Mouse (Mus musculus) kidney, adult 8-10 months (tissue): ENCODE results near the gene Parp11.

Experiments used
- DNase-seq, 2 experiments: peaks; one replicate each; pipeline ENCODE4 v3.0.0; 2022

The Parp11 gene

DNA sequence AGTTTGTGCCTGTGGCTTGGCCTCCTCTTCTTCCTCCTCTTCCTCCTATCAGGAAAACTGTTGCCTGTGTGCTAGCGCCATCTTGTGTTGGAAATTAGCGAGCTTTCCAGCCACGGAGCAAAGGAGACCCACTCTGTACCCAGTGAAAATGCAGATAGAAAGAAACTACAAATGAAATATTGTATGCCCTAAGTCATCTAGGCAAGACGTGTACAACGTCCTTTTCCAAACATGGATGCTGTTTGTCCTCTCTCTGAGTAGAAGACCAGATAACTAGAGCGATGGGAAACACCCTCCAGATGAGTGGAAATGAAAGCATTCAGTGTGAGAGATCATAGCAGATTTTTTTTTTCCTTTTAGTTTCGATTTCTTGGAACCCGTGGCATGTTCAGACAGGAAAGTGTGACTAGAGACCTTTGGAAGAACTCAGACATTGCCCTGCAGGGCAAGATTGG is at the start of gene Parp11:
Gene Parp11, plus strand, starts transcription at position 405 of the 455 bp plus-strand sequence.
- DNase-seq = peak; percentile 38 to 67

DNA sequence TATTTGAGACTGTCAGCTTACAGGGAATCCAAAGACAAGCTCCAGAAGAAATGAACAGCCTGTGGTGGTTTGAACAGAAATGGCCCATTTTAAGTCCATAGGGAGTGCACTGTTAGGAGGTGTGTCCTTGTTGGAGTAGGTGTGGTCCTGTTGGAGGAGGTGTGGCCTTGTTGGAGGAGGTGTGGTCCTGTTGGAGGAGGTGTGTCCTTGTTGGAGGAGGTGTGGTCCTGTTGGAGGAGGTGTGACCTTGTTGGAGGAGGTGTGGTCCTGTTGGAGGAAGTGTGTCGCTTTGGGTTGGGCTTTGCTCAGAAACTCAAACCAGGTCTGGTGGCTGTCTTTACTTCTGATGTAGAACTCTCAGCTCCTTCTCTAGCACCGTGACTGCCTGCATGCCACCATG is 48.6 kb upstream of the Parp11 start:
- no peak for DNase-seq

DNA sequence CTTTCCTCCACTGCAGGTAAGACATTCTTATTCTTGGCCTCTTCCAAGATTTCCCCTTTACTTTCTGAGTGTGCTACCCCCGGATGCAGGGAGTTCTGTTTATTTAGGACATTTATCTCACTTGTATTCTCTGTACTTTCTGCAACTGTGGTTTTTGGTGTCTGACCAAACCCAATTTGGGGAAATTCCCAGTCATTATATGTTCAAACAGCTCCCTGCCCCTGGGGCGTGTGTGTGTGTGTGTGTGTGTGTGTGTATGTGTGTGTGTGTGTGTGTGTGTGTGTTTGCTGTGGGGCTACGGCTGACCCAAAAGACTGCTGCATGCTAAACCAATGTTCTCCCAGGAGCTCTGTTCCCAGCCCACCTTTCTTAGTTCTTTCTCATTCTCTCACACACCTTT is 45.2 kb upstream of the Parp11 start:
- no peak for DNase-seq

DNA sequence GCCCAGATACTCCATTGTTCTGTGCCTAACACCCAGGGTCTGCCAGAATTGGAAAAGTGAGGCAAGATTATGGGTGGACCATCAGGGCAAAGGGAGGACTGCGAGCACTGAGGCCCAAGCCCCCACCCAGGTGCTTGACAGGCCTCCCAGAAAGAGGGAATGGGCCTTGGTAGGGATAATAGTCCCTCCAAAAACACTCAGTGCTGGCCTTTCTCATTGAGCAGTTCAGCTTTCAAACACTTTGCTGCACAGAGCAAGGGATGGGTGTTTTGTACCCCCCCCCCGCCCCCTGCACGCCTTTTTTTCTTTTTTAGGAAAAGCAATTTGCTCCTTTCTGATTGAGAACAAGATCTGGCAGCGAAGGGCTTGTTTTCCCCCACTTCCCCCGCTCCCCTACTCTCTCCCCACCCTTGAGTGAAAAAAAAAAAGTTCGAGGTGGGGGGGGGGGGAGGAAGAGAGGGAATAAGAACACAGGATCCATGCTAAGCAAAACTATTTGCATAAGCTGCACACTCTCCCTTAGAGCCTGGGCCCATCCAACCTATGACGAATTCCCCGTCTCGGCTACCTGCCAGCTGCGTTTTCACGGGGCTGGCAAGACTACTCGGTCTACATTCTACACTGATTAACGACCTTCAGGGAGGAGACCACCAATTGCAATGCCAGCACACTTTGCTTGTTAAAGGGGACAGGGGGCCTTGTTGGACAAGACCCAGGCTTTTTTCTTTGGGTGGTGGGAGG is 42.4 kb upstream of the Parp11 start:
- DNase-seq = no peak

DNA sequence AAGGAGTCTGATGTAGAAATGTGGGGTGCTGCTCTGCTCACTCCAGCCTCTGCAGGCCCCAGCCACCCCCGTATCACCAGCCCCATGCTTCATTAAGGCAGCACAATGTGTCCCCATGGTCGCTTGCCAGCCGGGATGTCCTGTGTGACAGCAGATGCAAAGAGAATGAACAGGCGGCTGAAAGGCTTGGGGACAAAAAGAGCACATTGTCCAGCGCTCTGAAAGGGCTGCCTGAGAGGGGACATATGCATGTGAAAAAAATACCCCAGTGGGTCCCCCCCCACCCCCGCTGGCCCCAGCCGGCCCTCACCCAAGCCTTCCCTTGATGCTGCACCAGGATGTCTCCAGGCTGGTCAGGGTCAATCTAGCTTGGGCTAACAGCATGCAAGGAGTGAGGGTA is 41.0 kb upstream of the Parp11 start:
- DNase-seq = no peak

DNA sequence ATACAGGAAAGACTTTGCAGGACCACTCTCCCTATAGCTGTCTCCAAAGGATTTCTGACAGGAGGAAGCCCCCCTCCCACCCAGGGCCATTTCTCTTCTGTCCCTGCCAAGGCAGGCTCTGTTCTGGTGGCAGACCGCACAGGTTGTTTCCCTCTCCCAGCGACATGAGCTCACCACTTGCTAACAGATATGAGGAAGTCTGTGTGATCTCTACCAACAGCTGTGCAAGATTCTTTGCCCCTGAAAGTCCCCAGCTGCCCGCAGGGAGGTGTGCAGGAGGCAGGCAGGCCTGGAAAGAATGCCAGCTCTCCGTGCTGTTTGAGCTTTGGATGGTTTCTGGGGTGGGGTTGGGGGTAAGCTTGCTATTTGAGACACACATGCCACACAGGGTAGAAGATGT is 38.9 kb upstream of the Parp11 start:
- DNase-seq = no peak

DNA sequence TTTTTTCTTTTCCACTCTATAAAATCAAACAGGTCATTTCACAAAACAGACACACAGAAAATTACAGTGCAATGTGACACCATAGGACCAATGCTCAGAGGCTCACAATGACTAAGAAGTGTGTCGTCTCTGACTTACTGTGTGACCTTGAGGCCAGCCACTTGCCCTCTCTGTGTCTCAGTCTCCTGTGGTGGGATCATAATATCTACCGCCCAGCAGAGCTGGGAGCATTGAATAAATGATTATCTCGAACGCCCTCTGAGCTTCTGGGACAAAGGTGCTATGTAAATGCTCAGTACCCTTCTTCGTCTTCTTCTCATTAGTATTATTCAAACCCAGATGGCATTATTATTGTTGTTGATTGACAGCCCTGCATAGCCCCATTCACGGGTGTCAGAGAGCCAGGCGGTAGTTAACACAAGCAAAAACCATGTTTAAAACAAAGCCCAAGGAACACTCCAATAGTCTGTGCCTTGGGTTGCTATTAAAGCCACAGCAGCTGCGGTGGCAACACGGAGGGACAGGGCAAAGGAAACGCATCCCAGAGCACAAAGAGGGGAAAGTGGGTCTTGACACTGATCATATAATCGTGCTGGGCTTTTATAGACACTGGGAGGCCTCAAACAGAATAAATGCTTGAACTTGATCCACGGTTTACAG is 29.0 kb upstream of the Parp11 start:
- DNase-seq = no peak

DNA sequence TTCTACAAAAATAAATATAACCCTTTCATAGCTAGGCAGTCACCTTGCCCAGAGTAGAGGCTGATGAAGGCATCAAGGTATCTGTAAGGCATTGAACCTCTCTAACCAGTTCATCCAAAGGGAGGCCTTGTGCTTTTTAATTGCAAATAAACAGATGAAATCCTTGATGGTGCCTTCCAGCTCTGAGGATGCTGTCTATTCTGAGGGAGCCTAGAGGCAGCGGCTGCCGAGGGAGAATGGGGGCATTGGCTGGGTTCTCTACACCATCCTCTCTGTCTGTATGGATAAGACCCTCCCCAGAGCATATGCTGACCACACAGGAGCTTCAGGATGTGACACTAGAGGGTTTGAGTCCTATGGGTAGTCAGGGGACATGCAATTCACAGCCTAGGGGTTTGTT is 28.3 kb upstream of the Parp11 start:
- no peak for DNase-seq

DNA sequence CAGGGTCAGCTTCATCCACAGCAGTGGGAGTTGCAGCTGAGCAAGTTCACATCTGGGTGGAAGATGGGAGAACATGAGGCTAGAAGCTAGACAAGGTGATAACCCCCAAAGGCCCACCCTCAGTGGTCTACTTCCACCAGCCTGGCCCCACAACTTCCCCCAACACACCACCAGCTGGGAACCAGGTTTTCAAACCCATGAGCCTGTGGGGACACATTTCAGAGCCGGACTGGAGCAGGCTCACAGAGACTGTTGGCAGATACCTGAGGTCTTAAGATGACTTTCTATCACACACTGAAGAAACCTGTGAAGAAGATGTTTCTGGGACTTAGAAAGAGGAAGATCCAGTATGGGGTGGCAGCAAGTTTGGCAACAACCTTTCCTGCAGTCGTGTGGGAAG is 26.5 kb upstream of the Parp11 start:
- DNase-seq = no peak

DNA sequence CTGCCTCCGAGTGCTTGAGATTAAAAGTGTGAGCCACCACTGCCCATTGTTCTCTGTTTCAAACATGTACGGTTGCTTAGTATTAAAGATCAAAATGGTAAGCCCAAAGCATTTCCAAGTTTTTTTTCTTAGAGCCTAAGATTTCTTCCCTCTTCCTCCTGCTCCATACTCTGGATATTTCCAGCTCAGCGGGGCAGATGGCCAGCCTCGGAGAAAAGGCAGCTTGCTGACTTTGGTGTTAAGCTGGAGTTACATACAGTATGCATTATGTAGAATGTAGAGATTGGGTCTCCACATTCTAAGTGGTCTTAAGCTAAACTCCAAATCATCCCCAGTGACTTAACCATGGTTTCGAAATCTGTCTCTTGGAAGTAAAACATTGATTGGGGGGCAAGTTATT is 21.5 kb upstream of the Parp11 start:
- DNase-seq = no peak

DNA sequence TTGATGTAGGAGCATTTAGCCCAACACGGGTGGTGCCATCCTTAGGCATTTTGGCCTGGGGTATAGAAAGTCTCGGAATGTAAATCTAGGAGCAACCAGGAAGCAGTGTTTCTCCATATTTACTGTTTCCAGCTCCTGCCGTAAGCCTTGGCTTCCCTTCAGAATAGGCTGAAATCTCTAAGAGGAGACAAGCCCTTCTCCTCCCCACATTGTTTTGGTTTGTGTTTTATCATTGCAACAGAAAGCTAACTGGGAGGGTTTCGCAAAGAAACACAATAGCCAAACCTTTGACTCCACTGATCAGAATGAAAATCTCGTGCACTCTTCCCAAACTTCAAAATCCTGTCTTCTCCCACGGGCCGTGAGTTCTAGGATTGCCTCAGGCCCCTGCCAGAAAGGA is 15.9 kb upstream of the Parp11 start:
- DNase-seq = no peak

DNA sequence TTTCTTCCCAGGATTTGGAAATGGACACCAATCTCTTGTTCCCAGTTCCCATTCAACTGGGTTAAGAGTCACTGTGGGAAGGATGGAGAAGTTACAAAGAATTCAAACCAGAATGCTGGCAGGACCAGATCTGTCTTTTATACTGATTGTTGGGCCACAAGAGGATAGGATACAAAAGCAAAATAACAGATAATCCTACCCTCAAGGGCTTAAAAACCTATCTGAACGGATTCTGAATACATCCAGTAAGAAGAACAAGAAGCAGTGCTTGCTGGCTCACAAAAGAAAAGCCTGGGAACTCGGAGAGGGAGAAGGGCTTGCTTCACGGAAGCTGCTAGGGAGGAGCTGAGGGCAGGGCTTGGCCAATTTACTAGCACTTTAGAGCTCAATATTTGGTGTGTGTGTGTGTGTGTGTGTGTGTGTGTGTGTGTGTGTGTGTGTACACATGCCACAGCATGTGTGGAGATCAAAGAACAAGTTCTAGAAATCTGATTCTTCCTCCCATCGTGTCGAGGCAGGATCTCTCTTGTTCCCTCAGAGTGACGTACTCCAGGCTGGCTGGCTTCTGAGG is 15.4 kb upstream of the Parp11 start:
- DNase-seq = no peak

DNA sequence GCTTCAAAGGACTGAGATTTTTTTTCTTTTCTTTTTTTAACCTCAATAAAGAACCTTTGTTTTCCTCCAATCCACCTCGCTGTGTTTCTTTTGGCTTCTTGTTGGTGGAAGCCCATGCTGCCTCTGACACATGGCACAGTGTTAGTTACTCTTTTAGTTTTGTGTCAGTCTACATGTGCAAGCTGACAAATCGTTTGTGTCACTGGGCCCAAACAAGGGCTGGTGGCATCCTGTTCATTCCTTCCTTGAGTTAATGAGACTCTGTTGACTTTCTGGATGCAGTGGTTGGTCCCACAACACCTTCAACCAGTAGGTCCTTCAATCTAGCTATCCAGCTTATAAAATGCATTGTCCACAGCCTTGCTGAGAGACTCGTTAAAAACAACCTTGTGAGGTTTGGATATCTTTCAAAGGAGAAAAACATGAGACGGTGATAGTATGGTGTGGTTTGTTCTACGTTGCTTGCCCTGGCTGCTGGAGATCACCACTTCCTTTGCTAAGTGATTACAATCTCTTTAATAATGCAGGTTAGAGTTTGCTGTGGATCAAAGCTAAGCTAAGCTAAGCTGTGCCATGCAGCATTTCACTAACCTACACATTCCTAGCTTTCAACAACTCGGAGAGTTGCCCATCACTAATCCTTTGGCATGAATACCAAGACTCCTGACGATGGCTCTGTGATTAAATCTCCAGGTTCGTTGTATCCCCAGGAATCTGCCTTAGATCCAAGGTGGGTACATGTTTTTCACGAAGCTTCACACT is 12.6 kb upstream of the Parp11 start:
- DNase-seq = no peak

DNA sequence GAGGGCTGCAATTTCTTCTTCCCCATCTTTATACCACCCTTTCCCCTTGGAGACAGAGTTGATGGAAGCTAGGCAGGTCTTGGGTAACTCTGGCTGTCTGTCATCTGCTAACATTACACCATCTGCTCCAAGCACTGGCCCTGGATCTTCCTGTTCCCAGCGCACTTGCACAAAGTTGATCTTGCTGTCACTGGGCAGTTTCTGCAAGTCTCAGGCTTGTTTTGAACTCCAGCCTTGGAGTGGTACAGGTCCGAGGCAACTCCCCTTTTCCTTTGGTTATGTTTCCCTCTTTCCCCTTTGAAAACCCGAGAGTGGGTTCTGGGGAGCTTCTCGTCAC is 12.0 kb upstream of the Parp11 start:
- no peak for DNase-seq

DNA sequence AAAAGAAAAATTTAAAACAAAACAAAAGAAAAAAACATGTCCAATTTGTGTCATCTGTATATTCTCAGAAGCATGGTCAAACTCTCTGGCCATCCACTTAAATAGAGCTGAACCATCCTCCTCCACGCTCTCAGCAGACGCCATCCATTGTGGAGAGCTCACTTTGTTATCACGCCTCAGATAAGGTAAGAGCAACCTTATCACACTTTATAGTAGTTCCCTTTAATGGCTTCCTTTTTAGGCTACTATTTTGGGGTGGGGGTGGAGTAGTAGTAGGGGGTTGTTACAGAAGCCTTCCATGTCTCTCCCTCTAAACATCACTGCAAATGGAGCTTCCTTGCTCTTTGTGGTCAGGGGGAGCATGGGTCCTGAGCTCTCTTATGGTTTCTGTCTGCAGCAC is 7.6 kb upstream of the Parp11 start:
- DNase-seq = no peak

DNA sequence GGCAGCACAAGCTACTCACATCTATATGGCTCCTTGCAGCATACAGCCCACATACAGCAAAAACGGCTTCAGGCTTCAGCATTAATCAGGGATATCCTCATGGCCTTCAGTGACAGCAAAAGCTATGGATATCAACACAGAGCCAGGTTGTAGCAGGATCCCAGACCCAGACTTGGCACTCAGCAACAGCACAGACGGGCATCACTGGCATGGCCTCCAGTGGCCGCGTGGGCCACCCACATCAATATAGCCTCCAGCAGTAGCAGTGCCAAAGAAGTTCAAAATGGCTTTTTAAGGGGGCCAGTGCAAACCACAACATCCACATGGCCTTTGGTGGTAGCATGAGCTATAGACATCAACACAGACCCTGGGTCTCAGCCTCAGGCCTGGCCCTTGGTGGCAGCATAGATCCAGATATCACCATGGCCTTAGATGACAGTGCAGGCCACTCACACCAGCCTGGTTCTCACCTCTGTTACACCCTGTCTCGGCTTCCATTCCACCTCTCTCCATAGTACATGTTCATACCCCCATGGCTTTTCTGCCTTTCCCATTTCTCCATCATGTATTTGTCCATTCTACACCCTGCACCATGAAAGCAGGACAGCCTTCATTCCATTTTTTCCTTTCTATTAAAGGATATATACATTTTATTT is 7.0 kb upstream of the Parp11 start:
- DNase-seq = no peak

DNA sequence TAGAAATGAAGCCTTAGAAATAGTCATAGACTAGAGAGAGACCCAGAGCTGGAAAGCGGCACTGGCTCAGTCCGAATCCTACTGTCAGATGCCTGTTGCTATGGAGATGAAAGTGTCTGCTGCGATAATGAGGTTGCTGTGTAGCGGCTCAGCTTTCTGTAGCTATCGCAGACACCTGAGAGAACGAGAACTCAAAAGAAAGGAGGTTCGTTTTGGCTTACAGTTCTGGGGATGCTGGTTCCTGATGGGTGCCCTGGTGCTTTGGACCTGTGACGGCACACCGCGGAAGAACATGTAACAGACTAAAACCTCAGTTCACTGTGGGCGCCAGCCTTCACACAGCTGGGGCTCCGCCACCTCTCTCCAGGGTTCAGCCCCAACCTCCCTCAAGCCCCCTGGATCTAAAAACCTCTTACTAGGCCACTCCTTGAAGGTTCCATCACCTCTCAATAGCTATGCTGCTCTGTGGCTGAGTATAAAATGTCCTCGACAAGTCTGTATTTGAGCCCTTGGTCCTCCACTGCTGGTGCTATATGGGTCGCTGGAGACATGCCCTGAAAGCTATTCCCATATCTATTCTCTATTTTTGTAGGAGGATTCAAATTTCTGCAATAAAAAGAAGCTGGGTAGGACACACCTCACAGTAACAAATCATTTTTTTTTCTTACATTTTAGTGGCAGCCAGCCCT is 6.1 kb upstream of the Parp11 start:
- DNase-seq = no peak

DNA sequence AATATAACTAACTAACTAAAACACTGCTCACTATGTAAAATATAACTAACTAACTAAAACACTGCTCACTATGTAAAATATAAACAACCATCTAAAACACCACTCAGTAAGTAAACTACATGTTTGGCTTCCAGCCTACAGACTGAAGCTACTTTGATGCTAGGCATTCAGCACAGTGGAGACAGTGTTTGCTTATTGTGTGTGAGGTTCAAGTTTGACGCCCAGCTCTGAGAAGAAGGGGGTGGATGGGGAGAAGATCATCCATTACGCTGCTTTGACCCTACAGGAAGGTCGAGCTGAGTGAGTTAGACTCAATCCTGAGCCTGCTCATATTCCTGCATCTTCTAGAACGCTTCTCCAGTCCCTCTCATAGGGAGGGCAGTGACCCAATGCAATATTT is 4.1 kb upstream of the Parp11 start:
- no peak for DNase-seq

DNA sequence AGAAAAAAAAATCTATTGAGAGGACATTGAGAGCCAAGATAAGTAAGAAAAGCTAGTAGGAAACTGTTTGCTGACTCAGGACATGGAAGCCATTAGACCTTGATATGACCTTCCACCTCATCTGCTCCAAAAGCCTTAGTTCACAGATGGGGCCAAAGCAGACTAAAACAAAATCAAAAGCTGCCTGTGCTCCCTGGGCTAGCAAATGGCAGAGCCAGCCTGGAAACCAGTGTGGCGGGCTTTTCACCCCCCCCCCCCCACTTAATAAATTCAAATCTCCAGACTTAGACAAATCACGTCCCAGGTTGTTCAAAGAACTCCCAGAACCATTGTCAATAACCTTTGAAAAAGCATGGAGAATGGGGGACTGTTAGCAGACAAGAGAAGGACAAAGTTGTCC is 2.7 kb upstream of the Parp11 start:
- DNase-seq = no peak

DNA sequence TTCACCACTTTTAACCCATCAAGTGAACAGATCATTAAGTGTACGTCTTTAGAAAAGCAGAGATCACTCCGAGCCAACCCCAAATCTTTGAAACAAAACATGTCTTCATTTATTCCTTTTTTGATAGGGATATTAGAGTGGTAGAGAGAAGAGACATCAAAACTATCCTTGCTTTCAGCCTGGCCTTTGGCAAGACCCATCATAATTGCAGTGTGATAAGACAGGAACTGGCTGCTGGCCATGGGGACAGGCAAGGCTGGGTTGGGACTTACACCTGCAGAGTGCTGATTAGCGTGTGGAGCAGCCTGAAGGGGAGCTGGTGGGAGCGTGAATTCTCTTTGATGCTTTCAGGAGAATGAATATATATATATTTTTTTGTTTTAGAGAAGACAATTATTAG is 2.2 kb upstream of the Parp11 start:
- DNase-seq = no peak

DNA sequence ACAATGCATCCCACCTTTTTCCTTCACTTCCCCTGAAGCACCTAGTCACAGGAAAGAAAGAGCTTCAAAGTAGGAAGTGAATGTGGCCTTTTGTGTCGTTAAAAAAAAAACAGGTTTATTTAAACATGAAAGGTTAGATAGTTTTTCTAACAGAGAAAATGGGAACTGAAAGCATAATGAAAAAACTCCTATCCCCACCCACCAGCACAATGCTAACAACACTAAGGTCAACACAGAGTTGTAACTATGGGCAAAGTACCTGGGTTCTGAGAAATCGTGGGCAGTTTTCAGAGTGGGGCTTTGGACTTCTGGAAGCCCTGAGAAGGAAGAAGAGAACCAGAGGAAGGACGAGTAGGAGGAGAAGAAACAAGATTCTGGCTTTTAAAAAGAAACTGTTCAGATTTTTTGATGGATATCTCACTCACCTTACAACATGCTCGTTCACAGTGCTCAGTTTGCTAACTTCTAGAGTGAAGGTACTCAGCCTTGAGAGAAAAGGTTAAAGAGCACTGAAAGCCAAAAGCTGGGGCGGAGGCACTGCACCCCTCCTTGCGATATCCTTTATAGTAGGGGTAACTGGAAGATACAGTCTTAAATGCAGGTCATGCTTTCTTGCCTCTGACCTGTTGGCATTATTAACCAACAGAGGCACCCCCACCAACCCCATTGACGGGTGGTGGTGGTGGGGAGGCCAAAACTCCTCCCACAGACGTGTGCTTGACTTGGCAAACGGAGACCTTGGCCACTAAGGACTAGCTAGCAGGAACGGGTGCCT is 1.2 kb downstream of the Parp11 start:
- DNase-seq = no peak

DNA sequence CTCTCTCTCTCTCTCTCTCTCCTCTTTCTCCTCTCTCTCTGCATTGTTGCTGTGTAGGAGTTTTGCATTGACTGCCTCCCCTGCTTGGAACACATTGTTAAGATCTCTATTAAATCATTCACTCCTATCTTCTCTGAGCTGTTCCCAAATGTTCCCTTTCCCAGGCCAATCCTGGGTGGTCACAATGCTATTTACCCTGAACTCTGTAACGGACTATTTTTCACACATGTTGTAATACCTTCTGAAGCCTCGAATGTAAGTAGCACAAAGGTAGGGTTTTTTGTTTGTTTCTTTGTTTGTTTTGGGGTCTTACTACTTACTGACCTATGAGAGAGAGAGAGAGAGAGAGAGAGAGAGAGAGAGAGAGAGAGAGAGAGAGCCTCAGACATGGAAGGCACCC is 2.2 kb downstream of the Parp11 start:
- DNase-seq = no peak
